Mouse (Mus musculus) stomach, postnatal 0 days (tissue): ENCODE measurements around the gene Nt5c2. TPM values are rescaled to one million over a fixed set of nuclear protein-coding genes. Genes with fewer than 3 reads are reported as not detected.

Experiments used
- ATAC-seq: fragments of 200-750 bp; cut with Nextera tagmentation; 2 replicates; pipeline ENCODE4 v1.8.0; 2017; ENCODE audit not compliant: low FRiP score, low TSS enrichment
- DNase-seq: peaks from one replicate; pipeline ENCODE4 v3.0.0-alpha.2; 2016; ENCODE audit warnings: low spot score
- H3K27ac ChIP-seq: fragments of 300-500 bp; sonication (generic); replicated peaks from 2 replicates; pipeline ENCODE4 v1.5.1; 2014; ENCODE audit warnings: mild to moderate bottlenecking, control low read depth
- H3K27me3 ChIP-seq: fragments of 300-500 bp; sonication (generic); 2 replicates; pipeline ENCODE4 v1.6.1; 2014; ENCODE audit warnings: low read length; ENCODE audit not compliant: control insufficient read depth, insufficient read depth
- H3K36me3 ChIP-seq: fragments of 300-500 bp; sonication (generic); 2 replicates; pipeline ENCODE4 v1.6.1; 2014; ENCODE audit warnings: low read length, mixed read lengths; ENCODE audit not compliant: control insufficient read depth, insufficient read depth
- H3K4me1 ChIP-seq: fragments of 300-500 bp; sonication (generic); replicated peaks from 2 replicates; pipeline ENCODE4 v1.6.1; 2014; ENCODE audit warnings: antibody characterized with exemption; ENCODE audit not compliant: control insufficient read depth, insufficient read depth
- H3K4me2 ChIP-seq: fragments of 300-500 bp; sonication (generic); replicated peaks from 2 replicates; pipeline ENCODE4 v1.6.1; 2014; ENCODE audit warnings: low read depth, mild to moderate bottlenecking, control low read depth, moderate library complexity
- H3K4me3 ChIP-seq: fragments of 300-500 bp; sonication (generic); 2 replicates; pipeline ENCODE4 v1.5.1; 2014; ENCODE audit warnings: low read depth, low read length, control low read depth
- H3K9ac ChIP-seq: fragments of 300-500 bp; sonication (generic); 2 replicates; pipeline ENCODE4 v1.6.1; 2014; ENCODE audit warnings: mild to moderate bottlenecking, low read length, control low read depth, mixed read lengths
- H3K9me3 ChIP-seq: fragments of 300-500 bp; sonication (generic); 2 replicates; pipeline ENCODE4 v1.6.1; 2016; ENCODE audit warnings: low read length; ENCODE audit not compliant: control insufficient read depth
- CTCF ChIP-seq: IDR thresholded peaks from 2 replicates; pipeline ENCODE4 v1.5.1; 2016; ENCODE audit warnings: antibody characterized with exemption, low read depth, mild to moderate bottlenecking, moderate library complexity
- EP300 ChIP-seq: optimal IDR thresholded peaks from 2 replicates; pipeline ENCODE3; 2016; ENCODE audit warnings: antibody characterized with exemption
- WGBS: fragments of 180-500 bp; shearing (Covaris S2); extraction: QIAGEN DNeasy Blood & Tissue Kit; methylation state at CpG from one replicate; pipeline ENCODE4 v1.1.7; 2014; 5-methylcytosine and 5-hydroxymethylcytosine counted together
- polyA plus RNA-seq: library from polyadenylated mRNA; unstranded; fragments of >200 nt; fragmentation: Nextera tagmentation; extraction: Ambion mirVana; gene quantifications from 2 replicates; pipeline ENCODE4 v1.2.1, GENCODE M21; 2015

The Nt5c2 gene
- polyA plus RNA-seq, 1 experiment from 2014 or later = 70.9 TPM

DNA sequence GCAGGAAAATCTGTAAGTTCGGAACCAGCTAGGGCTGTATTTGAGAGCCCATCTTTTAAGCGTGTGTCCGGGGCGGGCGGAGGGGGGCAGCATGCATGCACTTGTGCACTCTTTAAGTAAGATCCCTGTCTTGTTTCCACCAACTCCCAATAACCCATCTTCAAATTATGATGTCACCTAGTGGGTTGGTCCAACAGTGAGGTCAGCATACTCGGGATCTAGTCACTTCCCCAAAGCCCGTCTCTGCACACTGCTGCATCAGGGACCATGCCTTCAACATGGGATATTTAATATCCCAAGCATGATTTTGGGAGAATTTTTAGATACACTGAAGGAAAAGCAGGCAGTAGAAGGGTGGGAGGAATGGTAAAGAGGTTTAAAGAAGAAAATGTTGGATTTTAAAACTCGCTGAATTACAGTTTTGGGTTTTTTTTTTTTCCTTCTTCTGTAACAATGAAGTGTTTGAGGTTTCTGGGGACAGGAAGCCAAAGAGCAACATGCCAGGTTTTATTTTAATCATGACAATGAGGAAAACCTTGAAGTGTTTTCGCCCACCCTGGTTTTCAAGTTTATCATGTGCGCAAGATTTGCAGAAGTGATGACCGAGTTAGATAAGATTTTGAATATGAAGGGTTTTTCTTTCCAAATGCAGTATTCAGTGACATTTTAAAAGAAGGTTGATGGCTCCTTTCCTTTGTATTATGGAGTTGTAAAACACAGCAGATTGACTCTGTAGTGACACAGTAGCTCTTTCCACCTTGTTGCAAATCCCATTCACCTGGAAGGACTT lies 177.5 kb downstream of the Nt5c2 start:
- Histone ChIP-seq H3K36me3 (no peaks in the 10 kb centered on the region), H3K9me3 (no peaks in the 10 kb centered on the region), H3K4me3 (no peak overlapping the region), H3K9ac (no peak overlapping the region), H3K4me1 (no peaks in the 10 kb centered on the region), H3K27ac (no peak overlapping the region), H3K27me3 (no peaks in the 10 kb centered on the region), H3K4me2 (no peak overlapping the region)
- no peak for DNase-seq
- no peak for TF ChIP-seq CTCF
- no peak for TF ChIP-seq EP300
- ATAC-seq = no peak
- WGBS = 80% methylated on average over 11 of the region's 11 CpGs

DNA sequence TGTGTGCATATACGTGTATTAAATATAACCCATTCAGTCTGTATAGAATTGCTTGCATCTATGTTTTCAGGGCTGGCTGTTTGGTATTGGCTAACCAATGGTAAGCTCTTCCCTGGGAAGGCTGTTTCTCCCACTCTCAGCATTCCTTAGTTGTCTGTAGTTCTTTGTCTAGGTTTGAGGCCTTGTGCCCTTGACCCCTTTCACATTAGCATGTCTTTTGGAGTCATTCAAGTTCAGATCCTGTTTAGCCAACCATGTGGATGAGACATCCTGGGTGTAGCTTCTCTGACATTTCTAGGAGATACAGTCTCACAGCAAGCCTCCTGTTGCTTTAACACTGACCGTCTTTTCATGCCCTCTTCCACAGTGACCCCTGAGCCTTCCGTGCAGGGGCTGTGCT lies 178.9 kb downstream of the Nt5c2 start:
- Histone ChIP-seq H3K36me3 (no peaks in the 10 kb centered on the region), H3K4me1 (no peaks in the 10 kb centered on the region), H3K4me2 (no peak overlapping the region), H3K9ac (no peak overlapping the region), H3K4me3 (no peak overlapping the region), H3K27ac (no peak overlapping the region), H3K27me3 (no peaks in the 10 kb centered on the region), H3K9me3 (no peaks in the 10 kb centered on the region)
- no peak for DNase-seq
- WGBS = 76% methylated on average over 3 of the region's 3 CpGs
- no peak for ATAC-seq
- TF ChIP-seq EP300 = no peak
- TF ChIP-seq CTCF = no peak

DNA sequence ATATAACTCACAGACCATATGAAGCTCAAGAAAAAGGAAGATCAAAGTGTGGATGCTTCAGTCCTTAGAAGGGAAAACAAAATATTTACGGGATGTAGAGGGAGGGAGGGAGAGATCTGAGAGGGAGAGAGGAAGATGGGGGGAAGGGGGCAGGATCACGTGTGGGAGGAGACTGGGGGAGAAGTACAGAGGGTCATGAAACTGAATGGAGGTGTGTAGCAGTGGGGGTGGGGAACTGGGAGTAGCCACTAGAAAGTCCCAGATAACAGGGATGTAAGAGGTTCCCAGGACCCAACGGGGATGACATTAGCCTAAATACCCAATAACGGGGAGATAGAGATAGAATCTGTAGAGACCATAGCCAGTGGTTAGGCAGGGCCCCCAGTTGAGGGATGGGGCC lies 179.6 kb downstream of the Nt5c2 start:
- TF ChIP-seq EP300 = no peak
- no peak for TF ChIP-seq CTCF
- Histone ChIP-seq H3K4me2 (no peak overlapping the region), H3K9me3 (no peaks in the 10 kb centered on the region), H3K27me3 (no peaks in the 10 kb centered on the region), H3K4me1 (no peaks in the 10 kb centered on the region), H3K9ac (no peak overlapping the region), H3K27ac (no peak overlapping the region), H3K36me3 (no peaks in the 10 kb centered on the region), H3K4me3 (no peak overlapping the region)
- DNase-seq (no peak), ATAC-seq (no peak)
- 73% methylated on average over 4 of the region's 4 CpGs for WGBS

DNA sequence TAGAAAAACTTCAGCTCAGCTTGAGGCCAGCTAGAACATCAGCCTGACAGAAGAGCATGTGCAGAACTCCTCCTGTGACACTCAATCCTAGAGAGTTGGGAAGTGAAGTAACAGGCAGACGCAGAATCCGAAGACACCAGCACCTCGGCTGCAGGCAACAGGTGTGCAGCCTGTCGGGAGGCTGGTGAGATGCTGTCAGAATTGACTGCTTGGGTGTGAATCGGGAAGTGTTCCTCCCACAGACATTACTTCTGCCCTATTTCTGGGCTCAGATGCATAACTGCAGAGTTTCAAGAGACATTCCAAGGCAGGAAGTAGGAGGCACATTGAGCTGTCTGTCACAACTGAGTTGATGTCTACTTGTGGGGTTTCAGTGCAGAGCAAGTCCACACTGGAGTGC lies 180.7 kb downstream of the Nt5c2 start:
- H3K4me3 ChIP-seq = no peak overlapping the region
- H3K9me3 ChIP-seq = no peaks in the 10 kb centered on the region
- TF ChIP-seq EP300 (no peak), CTCF (no peak)
- H3K4me2 ChIP-seq = no peak overlapping the region
- 77% methylated on average over 5 of the region's 5 CpGs for WGBS
- DNase-seq = no peak
- no peaks in the 10 kb centered on the region for H3K27me3 ChIP-seq
- H3K36me3 ChIP-seq = no peaks in the 10 kb centered on the region
- no peak overlapping the region for H3K9ac ChIP-seq
- ATAC-seq = no peak
- no peaks in the 10 kb centered on the region for H3K4me1 ChIP-seq
- no peak overlapping the region for H3K27ac ChIP-seq

Other genes with a start within 250 kb of the Nt5c2 start
- gene Ina, start 455 bp downstream of the Nt5c2 start, polyA plus RNA-seq = 3.5 and 4.2 TPM in 2 replicates
- 9.8 and 10.1 TPM in 2 replicates for gene Pcgf6, start 35.8 kb upstream of the Nt5c2 start, polyA plus RNA-seq
- 1.6 and 1.8 TPM in 2 replicates for gene Taf5, start 52.6 kb upstream of the Nt5c2 start, polyA plus RNA-seq
- gene Usmg5, start 75.5 kb upstream of the Nt5c2 start, polyA plus RNA-seq = 1,643 and 1,847 TPM in 2 replicates
- gene Pdcd11, start 75.6 kb upstream of the Nt5c2 start, polyA plus RNA-seq = 4.2 TPM in 2 replicates
- gene Calhm2, start 123.1 kb upstream of the Nt5c2 start, polyA plus RNA-seq = 3.9 and 4.3 TPM in 2 replicates
- not detected in 2 replicates for gene Calhm1, start 129.1 kb upstream of the Nt5c2 start, polyA plus RNA-seq
- gene Calhm3, start 142.6 kb upstream of the Nt5c2 start, polyA plus RNA-seq = not detected in 2 replicates
- gene Neurl1a, start 163.7 kb upstream of the Nt5c2 start, polyA plus RNA-seq = 3.9 TPM in 2 replicates